ENCODE assay signal across 27 mouse cellular contexts in genomic region chr12:84032854-84033253, GRCm38 (mm10). TPM values are rescaled to one million over a fixed set of nuclear protein-coding genes. Genes with fewer than 3 reads are reported as not detected.
"Had no signal": no experiment of that assay in that cellular context is flagged by ENCODE, and none has a peak within 500 bp of the region (broad histone marks: within the 10 kb centered on the region; RNA-seq: fewer than 3 reads in every experiment).

No protein-coding gene starts in this region.

- H3K27ac ChIP-seq: gastrocnemius, adult 2 months; heart, embryonic 10.5 days; hindbrain, embryonic 10.5 days; hindbrain, embryonic 12.5 days; hindbrain, embryonic 14.5 days; intestine, embryonic 15.5 days; kidney, embryonic 15.5 days; layer of hippocampus, adult 2 months; left cerebral cortex, adult 2 months; limb, embryonic 10.5 days; limb, embryonic 12.5 days; liver, embryonic 13.5 days had no signal

- H3K27me3 ChIP-seq: intestine, embryonic 15.5 days had no signal

- H3K9me3 ChIP-seq: heart, embryonic 10.5 days; hindbrain, embryonic 10.5 days; hindbrain, embryonic 12.5 days; intestine, embryonic 15.5 days; kidney, embryonic 15.5 days; limb, embryonic 10.5 days; limb, embryonic 12.5 days; liver, embryonic 13.5 days had no signal

- H3K36me3 ChIP-seq: heart, embryonic 10.5 days; heart, embryonic 12.5 days; hindbrain, embryonic 10.5 days; hindbrain, embryonic 12.5 days; intestine, embryonic 15.5 days; kidney, embryonic 15.5 days; limb, embryonic 10.5 days; limb, embryonic 12.5 days; liver, embryonic 13.5 days had no signal

- H3K4me1 ChIP-seq: heart, embryonic 10.5 days; heart, embryonic 12.5 days; hindbrain, embryonic 10.5 days; hindbrain, embryonic 12.5 days; kidney, embryonic 15.5 days; limb, embryonic 12.5 days had no signal

- H3K9ac ChIP-seq: heart, embryonic 12.5 days; hindbrain, embryonic 12.5 days; hindbrain, embryonic 14.5 days; intestine, embryonic 15.5 days; kidney, embryonic 15.5 days; limb, embryonic 12.5 days; liver, embryonic 13.5 days had no signal

- H3K4me2 ChIP-seq: heart, embryonic 12.5 days; hindbrain, embryonic 12.5 days; hindbrain, embryonic 14.5 days; intestine, embryonic 15.5 days; kidney, embryonic 15.5 days; limb, embryonic 12.5 days; liver, embryonic 13.5 days had no signal

- DNase-seq: gastrocnemius, adult 2 months; gastrocnemius, postnatal 10 days; gastrocnemius, postnatal 25 days; heart, adult 18-20 months; heart, postnatal 10 days; heart, postnatal 4 days; kidney, adult 18-20 months; kidney, postnatal 10 days; kidney, postnatal 4 days; liver, embryonic 13.5 days had no signal

- ATAC-seq: hindbrain, embryonic 16.5 days; inflammation-experienced regulatory T-cells, adult 6 months; intestine, embryonic 15.5 days had no signal

- H3K4me3 ChIP-seq: gastrocnemius, adult 2 months; heart, embryonic 10.5 days; heart, embryonic 12.5 days; hindbrain, embryonic 10.5 days; hindbrain, embryonic 12.5 days; intestine, embryonic 15.5 days; kidney, embryonic 15.5 days; layer of hippocampus, adult 2 months; left cerebral cortex, adult 2 months; limb, embryonic 10.5 days; limb, embryonic 12.5 days; liver, embryonic 13.5 days had no signal

RNA-seq across cellular contexts. Expression of gene Gm49366, which starts 5.9 kb away (rescaled TPM):
- polyA plus RNA-seq: frontal cortex, adult 2 months; heart, embryonic 10.5 days; heart, embryonic 12.5 days; heart, embryonic 14.5 days; heart, embryonic 16.5 days; hindbrain, embryonic 10.5 days; hindbrain, embryonic 12.5 days; hindbrain, embryonic 14.5 days; hindbrain, embryonic 16.5 days; inflammation-experienced regulatory T-cells, adult 6 months; intestine, embryonic 15.5 days; kidney, embryonic 15.5 days; limb, embryonic 10.5 days; limb, embryonic 12.5 days; limb, embryonic 14.5 days had no signal

RNA-seq across cellular contexts. Expression of gene Acot3, which starts 19.1 kb away (rescaled TPM):
- polyA plus RNA-seq: inflammation-experienced regulatory T-cells, adult 6 months had no signal

RNA-seq across cellular contexts. Expression of gene Acot1, which starts 23.6 kb away (rescaled TPM):
- polyA plus RNA-seq: inflammation-experienced regulatory T-cells, adult 6 months had no signal

RNA-seq across cellular contexts. Expression of gene Acot5, which starts 36.3 kb away (rescaled TPM):
- polyA plus RNA-seq: heart, embryonic 10.5 days; heart, embryonic 14.5 days; hindbrain, embryonic 12.5 days; inflammation-experienced regulatory T-cells, adult 6 months; intestine, embryonic 15.5 days; kidney, embryonic 15.5 days; limb, embryonic 10.5 days; limb, embryonic 12.5 days; liver, embryonic 13.5 days had no signal
